Mouse (Mus musculus): ENCODE measurements around the gene Cobll1.
"Not testable (repeated sequence)": the region's sequence is repeated elsewhere in the genome, so short reads cannot be mapped to it uniquely, and the experiment has no call there.

The Cobll1 gene
- long read RNA-seq, experiment 1, partial matches to known transcripts, result 18 of 70 reads
- long read RNA-seq, experiment 1, other reads (novel, unspliced or antisense), result 52 of 70 reads
- long read RNA-seq, experiment 2, partial matches to known transcripts, result 20 of 78 reads
- long read RNA-seq, experiment 2, other reads (novel, unspliced or antisense), result 58 of 78 reads

- intact Hi-C loops (cut with DNase I), result loop anchor here (2.0 to 5.0 kb wide), 2 partner anchors 92 to 93 kb away; no protein-coding TSS in a partner anchor
These were observed at the start of gene Cobll1 for GRCm38 (mm10) chr2:65238964-65239570. Gene Cobll1, minus strand, starts transcription at chr2:65239403.

DNA sequence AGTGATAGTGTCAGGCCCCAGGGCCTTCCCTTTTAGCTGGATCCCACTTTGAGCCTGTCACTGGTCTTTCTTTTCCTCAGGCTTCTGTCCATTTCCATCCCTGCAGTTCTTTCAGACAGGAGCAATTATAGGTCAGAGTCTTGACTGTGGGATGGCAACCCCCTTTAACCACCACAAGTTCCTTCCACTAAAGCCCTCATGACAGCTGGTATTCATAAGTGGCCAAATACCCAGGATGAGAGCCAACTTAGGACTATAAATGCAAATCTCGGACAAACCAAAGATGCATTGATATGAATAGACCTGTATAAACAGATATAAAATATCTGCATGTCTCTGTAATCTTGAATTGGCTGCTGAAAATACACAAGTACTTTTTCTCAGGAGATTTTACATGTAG lies 49.5 kb upstream of the Cobll1 start:
- intact Hi-C loops (cut with DNase I), result no loop called here

GRCm38 (mm10) chr2:65285380-65285779 lies 46.2 kb upstream of the Cobll1 start:
- intact Hi-C loops (cut with DNase I), result no loop called here

GRCm38 (mm10) chr2:65282979-65283378 lies 43.8 kb upstream of the Cobll1 start:
- intact Hi-C loops (cut with DNase I), result no loop called here

GRCm38 (mm10) chr2:65279029-65279690 lies 40.0 kb upstream of the Cobll1 start:
- intact Hi-C loops (cut with DNase I), result no loop called here

- intact Hi-C loops (cut with DNase I), result no loop called here
These were observed 36.3 kb upstream of the Cobll1 start for GRCm38 (mm10) chr2:65275443-65276061.

DNA sequence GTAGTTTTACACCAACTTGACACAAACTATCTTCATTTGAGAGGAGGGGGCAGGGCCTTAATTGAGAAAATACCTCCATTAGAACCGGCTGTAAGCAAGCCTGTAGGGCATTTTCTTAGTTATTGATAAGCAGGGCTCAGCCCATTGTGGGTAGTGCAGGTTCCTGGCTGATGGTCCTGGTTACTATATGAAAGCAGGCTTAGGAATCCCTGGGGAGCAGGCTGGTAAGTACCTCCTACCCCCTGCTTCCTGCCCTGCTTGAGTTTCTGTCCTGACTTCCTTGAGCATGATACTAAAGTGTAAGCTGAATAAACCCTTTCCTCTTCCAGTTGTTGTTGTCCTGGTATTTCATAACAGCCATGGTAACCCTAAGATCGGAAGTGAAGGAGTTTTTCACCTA lies 34.7 kb upstream of the Cobll1 start:
- intact Hi-C loops (cut with DNase I), result no loop called here

GRCm38 (mm10) chr2:65268731-65269130 lies 29.5 kb upstream of the Cobll1 start:
- intact Hi-C loops (cut with DNase I), result no loop called here

- intact Hi-C loops (cut with DNase I), result no loop called here
These were observed 28.6 kb upstream of the Cobll1 start for GRCm38 (mm10) chr2:65267834-65268233.

DNA sequence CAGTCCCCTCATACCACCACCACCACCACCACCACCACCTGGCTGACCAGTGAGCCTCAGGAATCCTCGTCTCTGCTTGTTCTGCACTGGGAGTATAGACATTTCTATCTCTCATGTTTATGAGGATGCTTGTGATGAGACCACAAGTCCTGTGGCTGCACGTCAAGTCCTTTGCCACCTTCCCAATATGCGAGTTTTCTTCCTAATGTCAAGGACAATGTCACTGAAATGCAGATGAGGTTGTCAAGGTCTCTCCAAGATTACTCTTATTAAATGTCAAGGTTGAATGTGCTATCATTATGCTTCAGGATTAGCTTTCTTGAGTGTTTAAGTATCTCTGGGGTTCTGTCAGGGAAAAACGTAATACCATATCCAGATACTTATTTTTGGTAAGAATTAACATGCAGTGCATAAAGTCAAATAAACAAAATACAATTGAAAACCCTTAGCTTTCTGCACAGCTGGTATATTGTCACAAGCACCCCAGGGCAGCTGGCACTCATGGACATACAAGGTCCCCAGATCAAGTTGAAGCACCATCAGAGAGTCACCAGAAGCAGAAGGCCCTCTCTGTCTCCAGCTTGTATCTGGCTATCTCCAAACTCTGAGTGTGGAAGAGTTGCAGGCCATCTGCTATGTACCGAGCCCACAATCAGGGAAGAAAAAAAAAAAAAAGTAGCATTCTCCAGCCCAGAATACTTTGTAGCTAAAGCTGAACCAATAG lies 27.5 kb upstream of the Cobll1 start:
- intact Hi-C loops (cut with DNase I), result no loop called here

- intact Hi-C loops (cut with DNase I), result no loop called here
These were observed 23.0 kb upstream of the Cobll1 start for GRCm38 (mm10) chr2:65262251-65262650.

GRCm38 (mm10) chr2:65260828-65261227 lies 21.6 kb upstream of the Cobll1 start:
- intact Hi-C loops (cut with DNase I), result not testable (repeated sequence)

- intact Hi-C loops (cut with DNase I), result no loop called here
These were observed 21.2 kb upstream of the Cobll1 start for GRCm38 (mm10) chr2:65260400-65260799.

GRCm38 (mm10) chr2:65257446-65257845 lies 18.2 kb upstream of the Cobll1 start:
- intact Hi-C loops (cut with DNase I), result no loop called here

DNA sequence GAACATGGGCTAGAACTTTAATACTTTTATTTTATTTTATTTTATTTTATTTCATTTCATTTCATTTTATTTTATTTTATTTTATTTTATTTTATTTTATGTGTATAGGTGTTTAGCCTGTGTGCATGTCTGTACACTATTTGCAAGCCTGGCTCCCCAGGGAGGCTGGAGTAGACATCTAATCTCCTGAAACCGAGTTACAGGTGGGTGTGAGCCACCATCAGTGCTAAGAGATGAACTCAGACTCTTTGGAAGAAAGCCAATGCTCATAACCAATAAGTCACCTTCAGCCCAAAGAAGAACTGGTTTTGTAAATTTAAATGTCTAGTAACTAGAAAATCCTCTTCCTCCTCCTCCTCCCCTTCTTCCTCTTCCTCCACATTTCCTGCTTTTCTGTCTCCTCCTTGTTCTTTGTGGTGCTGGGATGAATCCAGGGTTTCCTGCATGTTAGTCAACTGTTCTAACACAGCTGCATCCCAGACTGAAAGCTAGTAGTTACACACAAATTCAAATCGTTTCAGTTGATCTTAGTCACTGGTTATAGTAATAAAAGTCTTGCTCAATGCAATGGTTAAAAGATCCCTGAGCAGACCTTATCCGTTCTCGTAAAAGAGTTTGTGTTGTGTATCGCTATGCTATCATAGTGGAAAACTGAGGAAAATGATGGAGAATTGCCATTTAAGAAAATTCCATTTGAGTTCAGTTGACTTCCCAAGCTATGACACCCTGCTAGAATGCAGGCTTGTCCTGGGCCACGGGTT lies 17.5 kb upstream of the Cobll1 start:
- intact Hi-C loops (cut with DNase I), result no loop called here

DNA sequence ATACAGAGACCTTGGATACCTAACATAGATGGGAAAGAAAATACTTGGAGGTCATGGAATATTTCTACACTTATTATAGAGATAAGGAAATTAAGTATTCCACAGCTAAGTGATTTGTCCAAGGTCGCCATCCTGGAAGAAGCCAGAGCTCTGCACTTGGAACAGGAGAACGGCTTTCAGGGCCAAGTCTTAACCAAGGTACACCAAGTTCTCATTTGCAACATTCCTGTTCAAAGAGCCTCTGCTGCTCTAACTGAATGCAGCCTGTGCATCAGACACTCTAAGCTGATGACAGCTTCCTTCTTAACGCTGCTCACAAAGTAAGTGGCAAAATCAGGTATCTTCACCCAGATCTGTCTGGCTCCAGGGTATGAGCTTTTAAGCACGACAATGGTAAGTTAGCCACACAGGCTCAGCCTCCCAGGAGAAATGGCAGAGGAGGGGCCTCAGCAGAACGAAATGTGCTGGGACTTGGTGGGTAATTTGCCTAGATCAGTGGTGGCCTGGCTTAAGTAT lies 11.4 kb upstream of the Cobll1 start:
- intact Hi-C loops (cut with DNase I), result no loop called here

DNA sequence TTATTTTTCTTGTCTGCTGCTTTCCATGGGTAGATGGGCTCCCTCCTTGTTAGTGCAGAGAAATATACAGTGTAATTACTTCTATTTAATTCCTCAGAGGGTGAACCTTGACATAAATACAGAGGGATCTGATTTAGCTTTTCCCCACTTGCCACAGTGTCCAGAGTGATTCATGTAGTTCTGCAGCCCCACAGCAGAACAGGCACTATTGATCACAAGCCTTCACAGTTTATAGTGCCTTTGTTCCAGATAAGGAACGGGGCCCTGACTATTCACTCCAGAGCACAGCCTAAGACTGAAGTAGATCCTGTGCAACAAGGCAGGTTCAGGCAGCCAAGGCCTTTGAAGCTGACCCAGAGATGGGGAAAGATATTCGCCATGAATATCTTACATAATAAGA lies 10.4 kb upstream of the Cobll1 start:
- intact Hi-C loops (cut with DNase I), result no loop called here

- intact Hi-C loops (cut with DNase I), result no loop called here
These were observed 1.1 kb upstream of the Cobll1 start for GRCm38 (mm10) chr2:65240173-65240745.

- intact Hi-C loops (cut with DNase I), result loop anchor here (2.0 to 5.0 kb wide), 2 partner anchors 92 to 94 kb away; no protein-coding TSS in a partner anchor
These were observed 836 bp downstream of the Cobll1 start for GRCm38 (mm10) chr2:65238171-65238963.
